In the genomic region with DNA sequence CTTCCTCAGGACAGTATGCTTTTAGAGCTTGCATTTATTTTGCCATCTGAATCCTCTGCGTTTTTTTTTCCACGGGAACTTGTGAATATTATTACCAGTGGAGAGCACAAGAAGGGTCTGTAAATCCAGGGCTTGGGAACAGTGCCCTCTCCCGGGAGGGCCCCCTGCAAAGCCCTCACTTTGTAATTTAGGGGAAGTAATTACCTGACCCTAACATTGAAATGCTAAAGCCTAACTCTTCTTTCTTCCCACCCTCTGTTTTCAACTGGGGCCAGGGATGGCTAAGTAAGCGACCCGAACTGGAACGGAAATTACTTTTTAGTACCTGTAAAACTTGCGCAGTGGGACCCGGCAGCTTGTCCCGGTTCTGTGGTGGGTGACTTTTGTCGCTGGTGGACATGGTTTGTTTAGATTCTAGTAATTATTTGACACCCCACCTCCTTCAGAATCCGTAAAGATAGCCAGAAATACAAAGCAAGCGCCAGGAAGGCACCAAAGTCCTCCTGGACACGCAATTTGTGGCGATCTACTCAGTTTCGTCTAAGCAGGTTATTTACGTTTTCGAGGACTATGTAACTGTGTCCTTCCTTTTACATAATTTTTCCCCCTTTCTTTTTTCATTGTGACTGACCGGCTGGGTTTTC, we compare ENCODE assay signal across 8 mouse cellular contexts. TPM values are rescaled to one million over a fixed set of nuclear protein-coding genes. Genes with fewer than 3 reads are reported as not detected.
DNase-seq lines count a peak whose midpoint lies in the region; ATAC-seq and TF ChIP-seq lines count a peak whose summit lies in the region.
"Had no signal": no experiment of that assay in that cellular context is flagged by ENCODE, and none has a peak within 500 bp of the region (broad histone marks: within the 10 kb centered on the region; RNA-seq: fewer than 3 reads in every experiment).

No protein-coding gene starts in this region.

- H3K9me3 ChIP-seq in megakaryocyte, embryonic 14.5 days: peaks cover 7% of the 10 kb centered on the region; the same call in 1 of the 2 replicates
- no peaks in the 10 kb centered on the region for H3K9me3 ChIP-seq in forebrain, postnatal 0 days (ENCODE audit: low read length)
- no peaks in the 10 kb centered on the region for H3K9me3 ChIP-seq in liver, embryonic 13.5 days (replicated peaks)

- H3K4me3 ChIP-seq in megakaryocyte, embryonic 14.5 days (replicated peaks): peak overlapping the region; percentile 85
- peak overlapping the region; percentile 23 for H3K4me3 ChIP-seq in forebrain, postnatal 0 days (ENCODE audit: low read depth, low read length)
- H3K4me3 ChIP-seq in liver, embryonic 13.5 days (replicated peaks): peak overlapping the region; percentile 37

- H3K27me3 ChIP-seq in megakaryocyte, embryonic 14.5 days (replicated peaks): peaks cover 48% of the 10 kb centered on the region
- H3K27me3 ChIP-seq in forebrain, postnatal 0 days (ENCODE audit: insufficient read depth, low read length): peaks cover 35% of the 10 kb centered on the region
- H3K27me3 ChIP-seq in liver, embryonic 13.5 days: peaks cover 64% of the 10 kb centered on the region

- H3K4me1 ChIP-seq in megakaryocyte, embryonic 14.5 days: peaks cover 7% of the 10 kb centered on the region
- 0 out of 2 replicates have a peak, but pooled peaks cover 8% of the 10 kb centered on the region for H3K4me1 ChIP-seq in forebrain, postnatal 0 days (ENCODE audit: insufficient read depth)
- peaks cover 6% of the 10 kb centered on the region for H3K4me1 ChIP-seq in liver, embryonic 13.5 days (replicated peaks)

- 12% methylated on average over 18 of the region's 18 CpGs for WGBS in forebrain, postnatal 0 days
- 2% methylated on average over 18 of the region's 18 CpGs for WGBS in liver, embryonic 13.5 days (ENCODE audit: insufficient replicate concordance)

- H3K36me3 ChIP-seq in megakaryocyte, embryonic 14.5 days (replicated peaks; ENCODE audit: low read length): no peaks in the 10 kb centered on the region
- no peaks in the 10 kb centered on the region for H3K36me3 ChIP-seq in forebrain, postnatal 0 days (ENCODE audit: insufficient read depth)
- no peaks in the 10 kb centered on the region for H3K36me3 ChIP-seq in liver, embryonic 13.5 days

- H3K9ac ChIP-seq in forebrain, postnatal 0 days: peak overlapping the region; percentile 36
- H3K9ac ChIP-seq in liver, embryonic 13.5 days: no peak overlapping the region

- DNase-seq in forebrain, postnatal 0 days: peak; percentile 16
- DNase-seq in liver, embryonic 13.5 days: no peak
- DNase-seq in adrenal gland, postnatal 36 days: no peak
- no peak for DNase-seq in urinary bladder, postnatal 10 days (ENCODE audit: low spot score)

- ATAC-seq in megakaryocyte, adult 5-6 weeks (ENCODE audit: poor library complexity, severe bottlenecking): no peak
- ATAC-seq in forebrain, postnatal 0 days: no peak
- no peak for ATAC-seq in liver, embryonic 13.5 days (ENCODE audit: low read depth)
- ATAC-seq in granulocyte monocyte progenitor cell, adult 5-6 weeks (replicated peaks; ENCODE audit: poor library complexity, severe bottlenecking): no peak; the same call in 1 of the 2 replicates

- H3K27ac ChIP-seq in forebrain, postnatal 0 days (ENCODE audit: low read depth, low read length): 0 out of 2 replicates have a peak overlapping the region, but pooled peaks have one; percentile 35
- H3K27ac ChIP-seq in liver, embryonic 13.5 days: no peak overlapping the region

- peak overlapping the region; percentile 53 for H3K4me2 ChIP-seq in forebrain, postnatal 0 days (ENCODE audit: low read depth)
- H3K4me2 ChIP-seq in liver, embryonic 13.5 days: peak overlapping the region; percentile 62

- TF ChIP-seq CTCF in forebrain, postnatal 0 days (IDR thresholded peaks at IDR 0.05; ENCODE audit: low read depth): 0 out of 2 replicates have a peak, but pooled peaks have one; percentile 14

RNA-seq across cellular contexts. Expression of a gene that starts 44.9 kb away (rescaled TPM):
- not detected in 2 replicates for polyA plus RNA-seq in megakaryocyte, embryonic 14.5 days (2012; ENCODE audit: insufficient read depth, low replicate concordance)
- not detected in 2 replicates for total RNA-seq in megakaryocyte, adult 5-6 weeks (2015)
- total RNA-seq in megakaryocyte, adult 5-6 weeks (2017): not detected in 2 replicates
- 0.33 and 0.38 TPM in 2 replicates for total RNA-seq in forebrain, postnatal 0 days (2014; rRNA removed)
- polyA plus RNA-seq in forebrain, postnatal 0 days (2015; fragmentation: Nextera tagmentation; extraction: Ambion mirVana): 0.12 TPM in 1 of 2 replicates, not detected in the other
- polyA plus RNA-seq in liver, embryonic 13.5 days (2015; fragmentation: Nextera tagmentation; extraction: Ambion mirVana): not detected in 2 replicates
- total RNA-seq in adrenal gland, postnatal 36 days (2021): not detected
- total RNA-seq in granulocyte monocyte progenitor cell, adult 5-6 weeks (2014; fragmentation: Nextera tagmentation): not detected in 2 replicates
- not detected in 2 replicates for total RNA-seq in granulocyte monocyte progenitor cell, adult 5-6 weeks (2017)
- polyA plus RNA-seq: spleen, adult 2 months had no signal

RNA-seq across cellular contexts. Expression of a gene that starts 59.5 kb away (rescaled TPM):
- polyA plus RNA-seq in megakaryocyte, embryonic 14.5 days (2012; ENCODE audit: insufficient read depth, low replicate concordance): not detected in 2 replicates
- not detected in 2 replicates for total RNA-seq in megakaryocyte, adult 5-6 weeks (2015)
- not detected in 2 replicates for total RNA-seq in megakaryocyte, adult 5-6 weeks (2017)
- total RNA-seq in forebrain, postnatal 0 days (2014; rRNA removed): 13.9 and 22.8 TPM in 2 replicates
- polyA plus RNA-seq in forebrain, postnatal 0 days (2015; fragmentation: Nextera tagmentation; extraction: Ambion mirVana): 5.1 and 13.8 TPM in 2 replicates
- polyA plus RNA-seq in liver, embryonic 13.5 days (2015; fragmentation: Nextera tagmentation; extraction: Ambion mirVana): 0.02 TPM in 1 of 2 replicates, not detected in the other
- total RNA-seq in adrenal gland, postnatal 36 days (2021): not detected
- not detected in 2 replicates for total RNA-seq in granulocyte monocyte progenitor cell, adult 5-6 weeks (2014; fragmentation: Nextera tagmentation)
- total RNA-seq in granulocyte monocyte progenitor cell, adult 5-6 weeks (2017): not detected in 2 replicates
- polyA plus RNA-seq: spleen, adult 2 months had no signal

Comparison
In these comparisons a context has a peak if more than half of its experiments do, and no peak if none do; other contexts are left out.
1. H3K4me3 ChIP-seq: peak in every context shown above with its lines; median percentile 85 in megakaryocyte, embryonic 14.5 days; 37 in liver, embryonic 13.5 days; 23 in forebrain, postnatal 0 days.
2. RNA of a gene that starts 59.5 kb away (total RNA-seq): 13.9 to 22.8 TPM in forebrain, postnatal 0 days; not detected in adrenal gland, postnatal 36 days, not detected in megakaryocyte, adult 5-6 weeks and not detected in granulocyte monocyte progenitor cell, adult 5-6 weeks; every median in the first group is over 10 times any median in the second.